Mouse (Mus musculus): ENCODE results near the gene Abat. TPM values are rescaled to one million over a fixed set of nuclear protein-coding genes. Genes with fewer than 3 reads are reported as not detected.

The Abat gene
- polyA plus RNA-seq, 1 experiment from 2014 or later: 51.2 TPM

Small RNA genes lying within 50 kb of the gene (microRNA-seq; reads per million reads assigned to microRNA genes)
- not detected for gene Gm22137

Other genes starting within 250 kb of the Abat start
- gene Tmem114, start 88.3 kb upstream of the Abat start, polyA plus RNA-seq (2014; fragmentation: Nextera tagmentation; extraction: Ambion mirVana): not detected in 2 replicates
- gene Mettl22, start 42.6 kb upstream of the Abat start, polyA plus RNA-seq (2014; fragmentation: Nextera tagmentation; extraction: Ambion mirVana): 44.4 and 73.1 TPM in 2 replicates
- gene Pmm2, start 124.2 kb downstream of the Abat start, polyA plus RNA-seq (2014; fragmentation: Nextera tagmentation; extraction: Ambion mirVana): 36.3 and 41.5 TPM in 2 replicates
- gene Tmem186, start 124.3 kb downstream of the Abat start, polyA plus RNA-seq (2014; fragmentation: Nextera tagmentation; extraction: Ambion mirVana): 16.1 and 17.2 TPM in 2 replicates
- gene Carhsp1, start 158.7 kb downstream of the Abat start, polyA plus RNA-seq (2014; fragmentation: Nextera tagmentation; extraction: Ambion mirVana): 76.4 and 149 TPM in 2 replicates
- not detected in 2 replicates for gene Gm5767, start 167.3 kb downstream of the Abat start, polyA plus RNA-seq (2014; fragmentation: Nextera tagmentation; extraction: Ambion mirVana)

Measured in midbrain, embryonic 14.5 days (tissue).